Mouse (Mus musculus) bone marrow macrophage, adult 2 months (primary cell): ENCODE results near the gene Cdsn.

Source experiments
- CTCF ChIP-seq: IDR thresholded peaks from 2 replicates; pipeline ENCODE4 v1.5.1; 2012; ENCODE audit warnings: low read depth, mild to moderate bottlenecking, low read length, moderate library complexity
- POLR2A ChIP-seq: IDR thresholded peaks from 2 replicates; pipeline ENCODE4 v1.6.1; 2012; ENCODE audit warnings: mild to moderate bottlenecking, low read depth, low read length, borderline replicate concordance

- TF ChIP-seq CTCF (no peak), POLR2A (no peak)
These were observed 39.3 kb downstream of the Cdsn start for GRCm38 (mm10) chr17:35591219-35591578.
